Mouse (Mus musculus): Measurements from ENCODE around the gene Fam207a. TPM values are rescaled to one million over a fixed set of nuclear protein-coding genes. Genes with fewer than 3 reads are reported as not detected.

The Fam207a gene
- not detected in 2 replicates for polyA plus RNA-seq (2012; ENCODE audit: insufficient read depth, insufficient read length, low replicate concordance, missing spikeins)

DNA sequence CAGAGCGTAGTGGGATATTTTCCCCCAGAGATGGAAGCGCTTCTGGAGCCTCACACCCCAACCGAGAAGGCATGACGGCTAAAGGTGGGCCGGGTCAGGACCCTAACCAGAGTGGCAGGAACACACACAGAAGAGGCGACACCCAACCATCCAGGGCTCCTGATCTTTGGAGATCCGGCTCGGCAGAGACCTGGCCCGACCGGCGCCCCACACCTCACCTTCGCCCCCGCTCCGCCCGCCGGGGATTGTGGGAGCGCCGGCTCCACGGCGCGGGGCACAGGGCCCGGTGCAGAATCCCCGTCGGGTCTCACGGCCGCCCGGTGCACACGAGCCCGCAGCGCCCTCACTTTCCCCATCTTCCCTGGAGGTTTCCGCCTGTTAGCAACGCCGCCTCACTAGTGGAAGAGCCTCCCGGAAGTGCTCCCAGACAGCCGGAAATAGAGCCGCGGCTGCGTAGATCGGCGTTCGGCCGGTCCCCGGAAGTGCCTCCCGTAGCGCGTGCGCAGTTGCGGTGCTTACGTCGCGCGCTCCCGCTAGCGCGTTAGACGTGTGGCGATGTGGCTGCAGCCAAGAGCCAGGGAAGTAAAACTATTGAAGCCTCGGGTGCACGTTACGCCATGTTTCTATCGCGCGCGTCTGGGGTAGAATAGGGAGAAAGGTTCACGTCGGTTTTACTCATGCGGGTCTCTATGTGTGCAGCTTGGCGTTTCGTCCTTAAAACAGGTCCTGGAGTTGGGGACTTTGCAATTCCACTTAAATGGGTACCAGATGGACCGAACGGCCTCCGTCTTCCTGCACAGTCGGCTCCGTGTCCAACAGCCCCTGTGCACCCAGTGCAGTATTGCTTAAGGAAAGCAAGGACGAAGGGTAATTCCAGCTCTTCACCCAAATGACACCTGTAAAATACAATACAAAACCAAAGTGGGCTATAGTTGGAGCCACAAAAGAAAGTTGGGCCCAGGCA is at the start of gene Fam207a:
Gene Fam207a, minus strand, starts transcription at position 401 of the 964 bp plus-strand sequence.
- H3K4me3 ChIP-seq (ENCODE audit: insufficient read depth, low read depth, low read length): peak within 1 kb of the TSS; percentile 96
- peak within 1 kb of the TSS; percentile 62 for H3K27ac ChIP-seq (ENCODE audit: insufficient read depth, low read depth, low read length)
- peak; percentile 86 for TF ChIP-seq POLR2A (IDR thresholded peaks at IDR 0.05; ENCODE audit: insufficient read depth, low read depth, low read length)
- TF ChIP-seq CTCF (IDR thresholded peaks at IDR 0.05; ENCODE audit: insufficient read depth, low read depth, low read length): no peak
- under 1% methylated on average over 75 of the region's 75 CpGs for WGBS
- peaks cover 8% of the 10 kb centered on the region; the same call in 1 of the 2 replicates for H3K4me1 ChIP-seq (ENCODE audit: control insufficient read depth, insufficient read depth, low read length)

DNA sequence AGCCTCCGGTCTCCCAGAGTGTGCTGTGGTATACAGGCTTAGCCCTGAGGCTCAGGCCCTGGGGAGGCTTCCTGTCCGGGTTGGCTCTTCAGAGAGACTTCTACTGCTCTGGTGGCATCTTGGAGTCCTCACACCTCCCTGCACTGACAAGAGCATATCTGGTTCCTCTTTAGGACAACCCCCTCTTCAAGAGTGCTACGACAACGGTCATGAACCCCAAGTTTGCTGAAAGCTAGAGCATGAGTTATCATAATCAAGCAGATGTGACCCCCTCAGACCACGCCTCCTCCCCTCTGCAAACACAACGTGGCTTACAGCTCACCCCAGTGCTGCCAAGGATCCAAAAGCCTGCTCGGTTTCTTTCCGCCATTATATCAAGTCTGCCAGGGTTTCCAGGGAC is 49.4 kb upstream of the Fam207a start:
- Histone ChIP-seq H3K4me1 (ENCODE audit: control insufficient read depth, insufficient read depth, low read length) (peaks cover 9% of the 10 kb centered on the region), H3K4me3 (ENCODE audit: insufficient read depth, low read depth, low read length) (no peak overlapping the region), H3K27ac (ENCODE audit: insufficient read depth, low read depth, low read length) (no peak overlapping the region)
- TF ChIP-seq POLR2A (IDR thresholded peaks at IDR 0.05; ENCODE audit: insufficient read depth, low read depth, low read length) (no peak), CTCF (IDR thresholded peaks at IDR 0.05; ENCODE audit: insufficient read depth, low read depth, low read length) (no peak)
- 86% methylated on average over 8 of the region's 8 CpGs for WGBS

DNA sequence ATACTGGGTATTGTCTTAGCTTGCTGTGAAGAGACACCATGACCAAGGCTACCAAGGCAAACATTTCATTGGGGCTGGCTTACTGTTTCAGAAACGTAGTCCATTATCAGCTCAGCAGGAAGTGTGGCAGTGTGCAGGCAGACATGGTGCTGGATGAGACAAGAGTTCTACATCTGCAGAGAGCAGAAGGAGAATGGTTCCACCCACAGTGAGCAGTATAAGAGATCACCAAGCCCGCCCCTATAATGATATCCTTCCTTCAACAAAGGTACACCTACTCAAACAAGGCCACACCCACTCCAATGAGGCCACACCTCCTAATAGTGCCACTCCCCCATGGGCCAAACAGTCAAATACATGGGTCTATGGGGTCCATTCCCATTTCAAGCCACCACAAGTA is 45.9 kb upstream of the Fam207a start:
- WGBS: 32% methylated on average over 2 of the region's 2 CpGs

DNA sequence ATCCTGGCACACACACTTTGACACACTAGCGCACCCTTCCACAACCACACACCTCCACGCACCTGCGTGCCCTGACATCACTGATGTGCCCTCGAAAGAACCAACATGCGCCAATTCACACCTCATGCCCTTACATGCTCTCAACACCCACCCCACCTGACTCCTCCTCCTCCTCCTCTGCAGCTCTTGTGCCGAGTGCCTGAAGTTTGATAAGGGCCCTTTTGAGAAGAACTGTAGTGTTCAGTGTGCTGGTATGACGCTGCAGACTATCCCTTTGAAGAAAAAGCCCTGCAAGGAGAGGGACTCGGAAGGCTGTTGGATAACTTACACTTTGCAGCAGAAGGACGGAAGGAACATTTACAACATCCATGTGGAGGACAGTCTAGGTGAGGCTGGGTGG is 45.2 kb upstream of the Fam207a start:
- no peak for TF ChIP-seq CTCF (IDR thresholded peaks at IDR 0.05; ENCODE audit: insufficient read depth, low read depth, low read length)
- TF ChIP-seq POLR2A (IDR thresholded peaks at IDR 0.05; ENCODE audit: insufficient read depth, low read depth, low read length): no peak
- no peak overlapping the region for H3K4me3 ChIP-seq (ENCODE audit: insufficient read depth, low read depth, low read length)
- peaks cover 9% of the 10 kb centered on the region for H3K4me1 ChIP-seq (ENCODE audit: control insufficient read depth, insufficient read depth, low read length)
- no peak overlapping the region for H3K27ac ChIP-seq (ENCODE audit: insufficient read depth, low read depth, low read length)
- WGBS: 91% methylated on average over 9 of the region's 9 CpGs

More for the DNA sequence above, 45.9 kb upstream of the Fam207a start:
- no peak overlapping the region for H3K27ac ChIP-seq (ENCODE audit: insufficient read depth, low read depth, low read length)
- TF ChIP-seq CTCF (IDR thresholded peaks at IDR 0.05; ENCODE audit: insufficient read depth, low read depth, low read length) (no peak), POLR2A (IDR thresholded peaks at IDR 0.05; ENCODE audit: insufficient read depth, low read depth, low read length) (no peak)
- H3K4me3 ChIP-seq (ENCODE audit: insufficient read depth, low read depth, low read length): no peak overlapping the region
- peaks cover 9% of the 10 kb centered on the region for H3K4me1 ChIP-seq (ENCODE audit: control insufficient read depth, insufficient read depth, low read length)

DNA sequence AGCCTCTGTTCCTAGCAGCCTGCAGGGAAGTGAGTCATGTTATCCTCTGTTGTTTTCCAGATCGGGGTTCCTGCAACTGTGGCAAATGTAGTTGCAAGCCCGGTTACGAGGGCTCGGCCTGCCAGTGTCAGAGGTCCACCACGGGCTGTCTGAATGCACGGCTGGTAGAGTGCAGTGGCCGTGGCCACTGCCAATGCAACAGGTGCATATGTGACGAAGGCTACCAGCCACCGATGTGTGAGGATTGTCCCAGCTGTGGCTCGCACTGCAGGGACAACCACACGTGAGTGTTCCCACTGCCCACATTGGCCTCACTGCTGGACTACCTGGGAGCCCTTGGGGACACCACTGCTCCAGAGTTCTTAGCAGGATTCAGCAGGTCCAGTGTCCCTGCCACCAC is 44.5 kb upstream of the Fam207a start:
- Histone ChIP-seq H3K27ac (ENCODE audit: insufficient read depth, low read depth, low read length) (no peak overlapping the region), H3K4me3 (ENCODE audit: insufficient read depth, low read depth, low read length) (no peak overlapping the region), H3K4me1 (ENCODE audit: control insufficient read depth, insufficient read depth, low read length) (peaks cover 9% of the 10 kb centered on the region)
- TF ChIP-seq CTCF (IDR thresholded peaks at IDR 0.05; ENCODE audit: insufficient read depth, low read depth, low read length) (no peak), POLR2A (IDR thresholded peaks at IDR 0.05; ENCODE audit: insufficient read depth, low read depth, low read length) (no peak)
- 76% methylated on average over 11 of the region's 11 CpGs for WGBS

DNA sequence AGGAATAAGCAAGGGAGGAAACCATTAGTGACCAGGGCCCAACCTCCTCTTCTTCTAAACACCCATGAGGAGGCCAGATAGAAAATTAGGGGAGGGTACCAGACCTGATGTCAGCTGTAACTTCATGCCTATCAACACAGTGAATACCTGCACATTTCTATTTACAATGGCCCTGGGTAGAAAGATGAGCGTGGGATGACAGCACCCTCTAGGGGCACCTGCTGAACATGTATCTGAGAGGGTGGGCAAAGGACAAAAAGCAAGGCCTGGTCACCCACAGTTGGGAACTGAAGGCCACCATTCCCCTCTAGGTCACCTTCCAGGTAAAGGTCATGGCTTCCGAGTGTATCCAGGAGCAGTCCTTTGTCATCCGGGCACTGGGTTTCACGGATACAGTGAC is 42.1 kb upstream of the Fam207a start:
- no peak for TF ChIP-seq POLR2A (IDR thresholded peaks at IDR 0.05; ENCODE audit: insufficient read depth, low read depth, low read length)
- no peak for TF ChIP-seq CTCF (IDR thresholded peaks at IDR 0.05; ENCODE audit: insufficient read depth, low read depth, low read length)
- Histone ChIP-seq H3K4me3 (ENCODE audit: insufficient read depth, low read depth, low read length) (no peak overlapping the region), H3K27ac (ENCODE audit: insufficient read depth, low read depth, low read length) (no peak overlapping the region), H3K4me1 (ENCODE audit: control insufficient read depth, insufficient read depth, low read length) (peaks cover 9% of the 10 kb centered on the region)
- 96% methylated on average over 4 of the region's 4 CpGs for WGBS

DNA sequence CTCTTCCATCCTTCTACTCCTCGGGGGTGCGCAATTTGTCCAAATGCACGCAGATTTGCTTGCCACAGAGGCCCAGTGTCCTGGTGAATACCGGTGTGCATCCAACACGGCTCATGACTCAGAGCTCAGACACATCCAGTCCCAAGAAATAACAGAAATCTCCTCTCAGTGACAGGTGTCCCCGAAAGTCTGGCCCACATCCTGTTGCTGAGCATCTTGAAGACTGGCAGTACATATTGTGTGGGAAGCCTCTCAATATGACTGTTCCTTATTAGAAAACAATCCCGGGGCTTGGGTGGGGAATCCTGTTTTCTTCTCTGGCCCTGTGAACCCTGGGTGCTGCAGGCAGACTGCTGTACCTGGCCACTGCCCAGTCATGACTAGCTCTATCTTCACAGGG is 41.0 kb upstream of the Fam207a start:
- 91% methylated on average over 7 of the region's 7 CpGs for WGBS

DNA sequence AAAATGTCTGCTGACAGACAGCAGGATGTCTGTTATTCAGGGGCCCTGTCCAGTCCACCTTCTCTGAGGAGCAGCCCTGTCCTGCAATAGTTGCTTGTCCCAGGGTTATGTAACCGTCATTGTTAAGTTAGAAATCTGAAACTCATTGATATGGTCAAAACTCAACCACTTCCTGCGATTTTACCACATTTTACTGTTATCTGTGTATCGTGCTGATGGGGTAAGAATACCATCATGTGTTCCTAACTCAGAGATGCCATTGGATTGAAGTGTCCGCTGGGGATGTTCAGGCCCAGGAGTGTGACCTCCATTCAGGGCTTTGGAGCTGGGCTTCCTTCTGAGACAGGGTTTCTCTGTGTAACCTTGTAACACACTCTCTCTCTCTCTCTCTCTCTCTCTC is 39.3 kb upstream of the Fam207a start:
- 91% methylated on average over 4 of the region's 4 CpGs for whole genome bisulfite sequencing
- Histone ChIP-seq H3K4me3 (ENCODE audit: insufficient read depth, low read depth, low read length) (no peak overlapping the region), H3K4me1 (ENCODE audit: control insufficient read depth, insufficient read depth, low read length) (no peaks in the 10 kb centered on the region), H3K27ac (ENCODE audit: insufficient read depth, low read depth, low read length) (no peak overlapping the region)
- TF ChIP-seq POLR2A (IDR thresholded peaks at IDR 0.05; ENCODE audit: insufficient read depth, low read depth, low read length): no peak
- TF ChIP-seq CTCF (IDR thresholded peaks at IDR 0.05; ENCODE audit: insufficient read depth, low read depth, low read length): no peak

More for the DNA sequence above, 41.0 kb upstream of the Fam207a start:
- Histone ChIP-seq H3K27ac (ENCODE audit: insufficient read depth, low read depth, low read length) (no peak overlapping the region), H3K4me3 (ENCODE audit: insufficient read depth, low read depth, low read length) (no peak overlapping the region), H3K4me1 (ENCODE audit: control insufficient read depth, insufficient read depth, low read length) (peaks cover 9% of the 10 kb centered on the region)
- TF ChIP-seq POLR2A (IDR thresholded peaks at IDR 0.05; ENCODE audit: insufficient read depth, low read depth, low read length) (no peak), CTCF (IDR thresholded peaks at IDR 0.05; ENCODE audit: insufficient read depth, low read depth, low read length) (no peak)

DNA sequence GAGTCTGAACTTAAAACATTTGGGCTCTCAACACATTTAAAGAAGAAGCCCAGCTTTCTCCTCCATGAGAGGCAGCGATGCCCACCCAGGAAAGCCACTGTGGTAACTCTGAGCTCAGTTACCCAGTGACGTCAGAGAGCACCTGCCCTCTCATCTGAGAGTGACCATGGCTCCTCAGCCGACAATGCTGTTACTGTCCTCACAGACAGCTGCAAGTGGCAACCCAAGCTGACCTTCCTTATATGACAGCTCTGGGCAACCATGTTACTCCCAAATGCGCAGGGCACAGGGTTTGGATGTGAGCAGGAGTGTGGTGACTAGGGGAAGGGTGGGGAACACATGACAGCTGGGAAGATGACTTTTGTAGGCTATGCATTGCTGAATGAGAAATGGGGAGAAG is 37.7 kb upstream of the Fam207a start:
- H3K4me3 ChIP-seq (ENCODE audit: insufficient read depth, low read depth, low read length): no peak overlapping the region
- no peak for TF ChIP-seq POLR2A (IDR thresholded peaks at IDR 0.05; ENCODE audit: insufficient read depth, low read depth, low read length)
- TF ChIP-seq CTCF (IDR thresholded peaks at IDR 0.05; ENCODE audit: insufficient read depth, low read depth, low read length): no peak

More for the DNA sequence above, 37.7 kb upstream of the Fam207a start:
- WGBS: 89% methylated on average over 4 of the region's 4 CpGs
- no peaks in the 10 kb centered on the region for H3K4me1 ChIP-seq (ENCODE audit: control insufficient read depth, insufficient read depth, low read length)
- no peak overlapping the region for H3K27ac ChIP-seq (ENCODE audit: insufficient read depth, low read depth, low read length)

Measured in olfactory bulb, adult 2 months (tissue).